Mouse (Mus musculus): ENCODE measurements around the gene Tmigd3. TPM values are rescaled to one million over a fixed set of nuclear protein-coding genes. Genes with fewer than 3 reads are reported as not detected.
"Not testable (repeated sequence)": the region's sequence is repeated elsewhere in the genome, so short reads cannot be mapped to it uniquely, and the experiment has no call there.

The Tmigd3 gene
- polyA plus RNA-seq, 1 experiment from 2014 or later: 0.13 TPM

- WGBS (ENCODE audit: insufficient replicate concordance): 40% methylated on average over 9 of the region's 9 CpGs
- TF ChIP-seq EP300 (IDR thresholded peaks at IDR 0.05; ENCODE audit: low read depth) (no peak), CTCF (IDR thresholded peaks at IDR 0.05; ENCODE audit: low read depth) (no peak)
- peaks cover 26% of the 10 kb centered on the region for H3K4me1 ChIP-seq (ENCODE audit: insufficient read depth)
- no peak overlapping the region for H3K4me2 ChIP-seq (ENCODE audit: low read depth, low read length)
- no peaks in the 10 kb centered on the region for H3K27me3 ChIP-seq (ENCODE audit: insufficient read depth, low read length)
- no peaks in the 10 kb centered on the region for H3K9me3 ChIP-seq (ENCODE audit: low read length)
- H3K27ac ChIP-seq (ENCODE audit: low read depth): no peak overlapping the region
- ATAC-seq (no peak), DNase-seq (no peak)
- H3K36me3 ChIP-seq (replicated peaks; ENCODE audit: insufficient read depth, low read length): no peaks in the 10 kb centered on the region
- no peak overlapping the region for H3K9ac ChIP-seq (replicated peaks)
- H3K4me3 ChIP-seq (ENCODE audit: low read depth, low read length): no peak overlapping the region
These were observed 41.6 kb downstream of the Tmigd3 start for GRCm38 (mm10) chr3:105912097-105912880.

GRCm38 (mm10) chr3:105913839-105914681, 43.4 kb downstream of the Tmigd3 start:
- peak overlapping the region; percentile 7; the same call in 1 of the 2 replicates for H3K9ac ChIP-seq (replicated peaks)
- TF ChIP-seq CTCF (IDR thresholded peaks at IDR 0.05; ENCODE audit: low read depth) (no peak), EP300 (IDR thresholded peaks at IDR 0.05; ENCODE audit: low read depth) (peak; percentile 38; the same call in 1 of the 2 replicates)
- H3K36me3 ChIP-seq (replicated peaks; ENCODE audit: insufficient read depth, low read length): no peaks in the 10 kb centered on the region
- H3K4me1 ChIP-seq (ENCODE audit: insufficient read depth): peaks cover 26% of the 10 kb centered on the region
- DNase-seq: no peak
- peak overlapping the region; percentile 56 for H3K4me2 ChIP-seq (ENCODE audit: low read depth, low read length)
- no peaks in the 10 kb centered on the region for H3K9me3 ChIP-seq (ENCODE audit: low read length)
- H3K27me3 ChIP-seq (ENCODE audit: insufficient read depth, low read length): no peaks in the 10 kb centered on the region
- peak overlapping the region; percentile 57 for H3K27ac ChIP-seq (ENCODE audit: low read depth)
- no peak overlapping the region for H3K4me3 ChIP-seq (ENCODE audit: low read depth, low read length)
- no peak; the same call in 1 of the 2 replicates for ATAC-seq
- WGBS (ENCODE audit: insufficient replicate concordance): 29% methylated on average over 10 of the region's 10 CpGs

GRCm38 (mm10) chr3:105915281-105915680, 44.6 kb downstream of the Tmigd3 start:
- no peak overlapping the region for H3K4me2 ChIP-seq (ENCODE audit: low read depth, low read length)
- H3K9me3 ChIP-seq (ENCODE audit: low read length): no peaks in the 10 kb centered on the region
- peaks cover 26% of the 10 kb centered on the region for H3K4me1 ChIP-seq (ENCODE audit: insufficient read depth)
- no peaks in the 10 kb centered on the region for H3K36me3 ChIP-seq (replicated peaks; ENCODE audit: insufficient read depth, low read length)
- ATAC-seq: no peak
- TF ChIP-seq EP300 (IDR thresholded peaks at IDR 0.05; ENCODE audit: low read depth) (no peak), CTCF (IDR thresholded peaks at IDR 0.05; ENCODE audit: low read depth) (no peak)
- 29% methylated on average over 1 of the region's 1 CpGs for WGBS (ENCODE audit: insufficient replicate concordance)
- H3K27ac ChIP-seq (ENCODE audit: low read depth): peak overlapping the region; percentile 48; the same call in 1 of the 2 replicates
- H3K9ac ChIP-seq (replicated peaks): no peak overlapping the region
- H3K27me3 ChIP-seq (ENCODE audit: insufficient read depth, low read length): no peaks in the 10 kb centered on the region
- DNase-seq: no peak
- H3K4me3 ChIP-seq (ENCODE audit: low read depth, low read length): no peak overlapping the region

- not testable (repeated sequence) for H3K36me3 ChIP-seq (replicated peaks; ENCODE audit: insufficient read depth, low read length); H3K9me3 ChIP-seq (ENCODE audit: low read length); H3K9ac ChIP-seq (replicated peaks); H3K27me3 ChIP-seq (ENCODE audit: insufficient read depth, low read length); H3K4me2 ChIP-seq (ENCODE audit: low read depth, low read length); ATAC-seq; H3K4me3 ChIP-seq (ENCODE audit: low read depth, low read length); DNase-seq; H3K27ac ChIP-seq (ENCODE audit: low read depth)
- peaks cover 26% of the 10 kb centered on the region for H3K4me1 ChIP-seq (ENCODE audit: insufficient read depth)
These were observed 45.8 kb downstream of the Tmigd3 start for GRCm38 (mm10) chr3:105916455-105916854.

- H3K9ac ChIP-seq (replicated peaks): no peak overlapping the region
- H3K36me3 ChIP-seq (replicated peaks; ENCODE audit: insufficient read depth, low read length): no peaks in the 10 kb centered on the region
- no peaks in the 10 kb centered on the region for H3K27me3 ChIP-seq (ENCODE audit: insufficient read depth, low read length)
- H3K4me1 ChIP-seq (ENCODE audit: insufficient read depth): peaks cover 21% of the 10 kb centered on the region
- TF ChIP-seq CTCF (IDR thresholded peaks at IDR 0.05; ENCODE audit: low read depth): no peak
- H3K4me3 ChIP-seq (ENCODE audit: low read depth, low read length): no peak overlapping the region
- ATAC-seq (peak; percentile 44; the same call in 1 of the 2 replicates), DNase-seq (no peak)
- H3K27ac ChIP-seq (ENCODE audit: low read depth): no peak overlapping the region
- H3K9me3 ChIP-seq (ENCODE audit: low read length): no peaks in the 10 kb centered on the region
- no peak overlapping the region for H3K4me2 ChIP-seq (ENCODE audit: low read depth, low read length)
- 38% methylated on average over 10 of the region's 10 CpGs for WGBS (ENCODE audit: insufficient replicate concordance)
These were observed 47.1 kb downstream of the Tmigd3 start for GRCm38 (mm10) chr3:105917656-105918354.

- Histone ChIP-seq H3K36me3 (replicated peaks; ENCODE audit: insufficient read depth, low read length) (no peaks in the 10 kb centered on the region), H3K4me3 (ENCODE audit: low read depth, low read length) (no peak overlapping the region), H3K27ac (ENCODE audit: low read depth) (no peak overlapping the region), H3K27me3 (ENCODE audit: insufficient read depth, low read length) (no peaks in the 10 kb centered on the region), H3K9me3 (ENCODE audit: low read length) (no peaks in the 10 kb centered on the region), H3K4me2 (ENCODE audit: low read depth, low read length) (no peak overlapping the region), H3K9ac (replicated peaks) (no peak overlapping the region), H3K4me1 (ENCODE audit: insufficient read depth) (peaks cover 19% of the 10 kb centered on the region)
- TF ChIP-seq EP300 (IDR thresholded peaks at IDR 0.05; ENCODE audit: low read depth): no peak
- no peak for TF ChIP-seq CTCF (IDR thresholded peaks at IDR 0.05; ENCODE audit: low read depth)
- 50% methylated on average over 3 of the region's 3 CpGs for WGBS (ENCODE audit: insufficient replicate concordance)
- no peak for ATAC-seq
- DNase-seq: no peak
These were observed 47.6 kb downstream of the Tmigd3 start for GRCm38 (mm10) chr3:105918355-105918745.

- H3K4me2 ChIP-seq (ENCODE audit: low read depth, low read length); H3K27ac ChIP-seq (ENCODE audit: low read depth); ATAC-seq; H3K4me1 ChIP-seq (ENCODE audit: insufficient read depth); H3K27me3 ChIP-seq (ENCODE audit: insufficient read depth, low read length); H3K4me3 ChIP-seq (ENCODE audit: low read depth, low read length); H3K9ac ChIP-seq (replicated peaks); H3K9me3 ChIP-seq (ENCODE audit: low read length); DNase-seq; H3K36me3 ChIP-seq (replicated peaks; ENCODE audit: insufficient read depth, low read length): not testable (repeated sequence)
These were observed 50.0 kb downstream of the Tmigd3 start for GRCm38 (mm10) chr3:105920743-105921142.

Data from liver, postnatal 0 days (tissue).